Mouse (Mus musculus): ENCODE data around the gene Wasf2. TPM values are rescaled to one million over a fixed set of nuclear protein-coding genes. Genes with fewer than 3 reads are reported as not detected.

Gene Wasf2
- polyA plus RNA-seq, 1 experiment: 163 TPM

DNA sequence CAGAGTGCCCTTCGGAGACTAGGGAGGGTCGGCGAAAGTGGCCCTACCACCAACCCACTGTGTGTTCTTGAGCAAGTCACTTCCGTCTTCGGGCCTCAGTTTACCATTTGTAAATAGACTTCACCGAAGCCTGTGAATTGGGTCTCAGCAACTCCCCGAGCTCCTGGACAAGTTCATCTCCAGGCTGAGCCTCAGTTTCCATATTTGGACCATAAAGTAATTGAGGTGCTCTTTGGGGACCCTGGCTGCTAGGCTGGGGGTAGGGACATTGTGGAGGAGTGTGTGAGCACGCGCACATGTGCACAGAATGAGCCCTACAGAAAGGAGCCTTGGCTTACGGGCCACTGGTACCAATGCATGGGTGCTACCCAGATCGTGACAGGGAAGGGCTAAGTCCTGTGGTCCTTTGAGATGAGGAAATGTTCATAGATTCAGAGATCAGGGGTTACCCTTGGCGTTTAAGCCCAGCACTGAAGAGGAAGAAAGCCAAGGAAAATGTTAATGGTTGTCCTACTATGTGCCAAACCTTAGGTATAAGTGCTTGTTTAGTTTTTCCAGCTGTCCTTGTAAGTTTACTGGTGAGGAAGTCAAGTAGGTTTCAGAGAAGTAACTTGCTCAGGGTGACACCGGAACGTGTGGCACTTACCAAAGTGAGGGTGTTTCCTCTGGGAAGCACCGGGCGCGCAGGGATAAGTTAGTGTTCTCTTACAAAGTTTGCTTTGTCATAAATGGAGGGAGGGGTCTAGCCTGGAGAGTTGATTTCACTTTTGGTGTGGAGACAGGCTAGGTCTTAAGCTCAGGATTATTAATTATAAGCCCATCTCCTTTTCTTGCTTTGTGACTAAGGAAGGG lies 811 bp downstream of the Wasf2 start:
- TF ChIP-seq POLR2A (IDR thresholded peaks at IDR 0.05; ENCODE audit: control insufficient read depth, extremely low read depth, insufficient read depth, low read length, poor library complexity): no peak
- no peak for TF ChIP-seq CTCF (IDR thresholded peaks at IDR 0.05; ENCODE audit: borderline replicate concordance, control insufficient read depth, extremely low read depth, insufficient read depth, low read length, poor library complexity)
- DNase-seq: peak; percentile 56
- under 1% methylated on average over 17 of the region's 17 CpGs for WGBS

DNA sequence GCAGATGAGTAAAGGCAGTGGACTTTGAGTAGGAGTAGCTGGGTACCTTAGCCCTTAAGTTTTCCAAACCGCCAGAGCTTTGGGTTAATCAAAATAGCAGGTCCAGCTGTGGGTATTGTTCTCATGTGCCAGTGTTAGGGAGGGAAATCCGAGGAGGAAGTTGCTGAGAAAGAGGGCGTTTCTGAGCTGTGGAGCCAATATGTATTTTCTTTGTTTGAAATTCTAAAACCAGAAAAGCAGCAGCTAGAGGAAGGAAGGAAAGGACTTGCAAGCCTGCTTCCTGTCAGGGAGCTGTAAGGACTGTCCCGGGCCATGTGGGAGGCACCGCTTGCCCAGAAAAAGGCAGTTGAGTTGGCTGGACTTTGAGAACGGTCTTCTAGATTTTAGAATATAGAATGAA lies 1.7 kb downstream of the Wasf2 start:
- Histone ChIP-seq H3K27ac (ENCODE audit: control insufficient read depth, insufficient read depth, low read length) (peak overlapping the region; percentile 54), H3K4me1 (replicated peaks; ENCODE audit: control insufficient read depth, insufficient read depth, low read length) (peaks cover 6% of the 10 kb centered on the region), H3K36me3 (ENCODE audit: control insufficient read depth, insufficient read depth, low read length) (no peaks in the 10 kb centered on the region), H3K27me3 (ENCODE audit: control insufficient read depth, insufficient read depth, low read length) (no peaks in the 10 kb centered on the region), H3K4me3 (ENCODE audit: control insufficient read depth, insufficient read depth, low read length) (peak overlapping the region; percentile 32)
- no peak for TF ChIP-seq CTCF (IDR thresholded peaks at IDR 0.05; ENCODE audit: borderline replicate concordance, control insufficient read depth, extremely low read depth, insufficient read depth, low read length, poor library complexity)
- TF ChIP-seq POLR2A (IDR thresholded peaks at IDR 0.05; ENCODE audit: control insufficient read depth, extremely low read depth, insufficient read depth, low read length, poor library complexity): no peak
- peak; percentile 44 for DNase-seq
- 1% methylated on average over 6 of the region's 6 CpGs for WGBS

More for the DNA sequence above, 811 bp downstream of the Wasf2 start:
- peaks cover 6% of the 10 kb centered on the region for H3K4me1 ChIP-seq (replicated peaks; ENCODE audit: control insufficient read depth, insufficient read depth, low read length)
- no peaks in the 10 kb centered on the region for H3K27me3 ChIP-seq (ENCODE audit: control insufficient read depth, insufficient read depth, low read length)
- H3K27ac ChIP-seq (ENCODE audit: control insufficient read depth, insufficient read depth, low read length): peak overlapping the region; percentile 72
- no peaks in the 10 kb centered on the region for H3K36me3 ChIP-seq (ENCODE audit: control insufficient read depth, insufficient read depth, low read length)
- peak overlapping the region; percentile 81 for H3K4me3 ChIP-seq (ENCODE audit: control insufficient read depth, insufficient read depth, low read length)

DNA sequence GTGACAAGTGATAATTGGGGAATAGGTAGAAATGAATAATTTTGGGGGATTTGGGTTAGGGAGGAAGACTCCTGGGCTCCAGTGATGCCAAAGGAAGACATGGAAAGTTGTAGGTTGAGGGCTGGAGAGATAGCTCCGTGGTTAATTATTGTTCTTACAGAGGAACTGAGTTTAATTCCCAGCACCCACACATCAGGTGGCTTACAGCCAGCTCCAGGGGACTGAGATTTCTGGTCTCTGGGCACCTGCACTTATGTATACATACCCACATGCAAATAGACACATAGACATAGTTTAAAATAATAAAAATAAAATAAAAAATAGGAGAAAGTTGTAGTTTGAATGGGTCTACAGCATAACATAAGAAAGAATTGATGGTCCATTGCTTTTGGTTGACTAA lies 6.6 kb downstream of the Wasf2 start:
- peaks cover 5% of the 10 kb centered on the region; the same call in 1 of the 2 replicates for H3K4me1 ChIP-seq (replicated peaks; ENCODE audit: control insufficient read depth, insufficient read depth, low read length)
- peaks cover 4% of the 10 kb centered on the region; the same call in 1 of the 2 replicates for H3K36me3 ChIP-seq (ENCODE audit: control insufficient read depth, insufficient read depth, low read length)
- DNase-seq: no peak
- H3K27me3 ChIP-seq (ENCODE audit: control insufficient read depth, insufficient read depth, low read length): no peaks in the 10 kb centered on the region
- H3K27ac ChIP-seq (ENCODE audit: control insufficient read depth, insufficient read depth, low read length): no peak overlapping the region
- WGBS: 40% methylated on average over 1 of the region's 1 CpGs
- no peak overlapping the region for H3K4me3 ChIP-seq (ENCODE audit: control insufficient read depth, insufficient read depth, low read length)
- TF ChIP-seq CTCF (IDR thresholded peaks at IDR 0.05; ENCODE audit: borderline replicate concordance, control insufficient read depth, extremely low read depth, insufficient read depth, low read length, poor library complexity): no peak
- TF ChIP-seq POLR2A (IDR thresholded peaks at IDR 0.05; ENCODE audit: control insufficient read depth, extremely low read depth, insufficient read depth, low read length, poor library complexity): no peak

DNA sequence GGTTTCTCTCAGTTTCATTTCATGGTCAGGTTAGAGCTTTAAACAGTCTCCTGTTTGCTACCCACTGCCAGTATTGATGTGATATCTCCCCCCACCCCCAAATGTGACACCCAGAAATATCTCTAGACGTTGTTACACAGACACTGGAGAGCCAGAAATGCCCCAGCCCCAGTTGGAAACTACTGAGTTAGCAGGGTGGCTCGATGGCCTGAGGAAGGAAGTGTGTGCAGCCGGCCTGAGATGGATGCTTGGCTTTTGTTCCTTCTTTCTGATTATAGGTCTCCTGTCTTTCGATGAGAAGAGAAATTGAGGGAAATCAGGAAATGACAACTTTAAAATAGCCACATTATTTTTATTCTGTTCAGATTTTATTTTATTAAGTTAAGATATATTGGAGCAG lies 8.7 kb downstream of the Wasf2 start:
- Histone ChIP-seq H3K36me3 (ENCODE audit: control insufficient read depth, insufficient read depth, low read length) (peaks cover 4% of the 10 kb centered on the region; the same call in 1 of the 2 replicates), H3K4me1 (replicated peaks; ENCODE audit: control insufficient read depth, insufficient read depth, low read length) (peaks cover 7% of the 10 kb centered on the region), H3K27me3 (ENCODE audit: control insufficient read depth, insufficient read depth, low read length) (no peaks in the 10 kb centered on the region), H3K4me3 (ENCODE audit: control insufficient read depth, insufficient read depth, low read length) (no peak overlapping the region), H3K27ac (ENCODE audit: control insufficient read depth, insufficient read depth, low read length) (no peak overlapping the region)
- 41% methylated on average over 4 of the region's 4 CpGs for WGBS
- TF ChIP-seq POLR2A (IDR thresholded peaks at IDR 0.05; ENCODE audit: control insufficient read depth, extremely low read depth, insufficient read depth, low read length, poor library complexity) (no peak), CTCF (IDR thresholded peaks at IDR 0.05; ENCODE audit: borderline replicate concordance, control insufficient read depth, extremely low read depth, insufficient read depth, low read length, poor library complexity) (no peak)
- no peak for DNase-seq

DNA sequence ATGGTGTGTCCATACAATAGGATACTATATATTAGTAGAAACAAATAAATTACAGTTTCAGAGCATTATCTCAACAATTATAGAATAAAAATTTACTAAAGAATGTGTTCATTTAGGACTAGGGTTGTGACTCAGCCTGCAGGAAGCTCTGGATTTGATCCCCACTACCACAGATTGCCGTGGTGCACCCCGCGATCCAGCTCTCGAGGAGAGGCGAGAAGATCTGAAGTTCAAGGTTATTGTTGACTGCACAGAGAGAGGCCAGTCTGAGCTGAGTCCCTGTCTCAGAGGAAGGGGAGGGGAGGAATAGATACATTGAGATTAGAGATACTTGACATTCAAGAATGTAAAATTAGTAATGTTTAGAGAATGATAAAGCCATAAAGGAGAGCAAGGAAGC lies 24.7 kb downstream of the Wasf2 start:
- no peak overlapping the region for H3K4me3 ChIP-seq (ENCODE audit: control insufficient read depth, insufficient read depth, low read length)
- H3K36me3 ChIP-seq (ENCODE audit: control insufficient read depth, insufficient read depth, low read length): 0 out of 2 replicates have a peak, but pooled peaks cover 3% of the 10 kb centered on the region
- no peaks in the 10 kb centered on the region for H3K27me3 ChIP-seq (ENCODE audit: control insufficient read depth, insufficient read depth, low read length)
- TF ChIP-seq POLR2A (IDR thresholded peaks at IDR 0.05; ENCODE audit: control insufficient read depth, extremely low read depth, insufficient read depth, low read length, poor library complexity) (no peak), CTCF (IDR thresholded peaks at IDR 0.05; ENCODE audit: borderline replicate concordance, control insufficient read depth, extremely low read depth, insufficient read depth, low read length, poor library complexity) (no peak)
- no peak overlapping the region for H3K27ac ChIP-seq (ENCODE audit: control insufficient read depth, insufficient read depth, low read length)
- peaks cover 15% of the 10 kb centered on the region for H3K4me1 ChIP-seq (replicated peaks; ENCODE audit: control insufficient read depth, insufficient read depth, low read length)
- 87% methylated on average over 5 of the region's 5 CpGs for WGBS
- DNase-seq: no peak

DNA sequence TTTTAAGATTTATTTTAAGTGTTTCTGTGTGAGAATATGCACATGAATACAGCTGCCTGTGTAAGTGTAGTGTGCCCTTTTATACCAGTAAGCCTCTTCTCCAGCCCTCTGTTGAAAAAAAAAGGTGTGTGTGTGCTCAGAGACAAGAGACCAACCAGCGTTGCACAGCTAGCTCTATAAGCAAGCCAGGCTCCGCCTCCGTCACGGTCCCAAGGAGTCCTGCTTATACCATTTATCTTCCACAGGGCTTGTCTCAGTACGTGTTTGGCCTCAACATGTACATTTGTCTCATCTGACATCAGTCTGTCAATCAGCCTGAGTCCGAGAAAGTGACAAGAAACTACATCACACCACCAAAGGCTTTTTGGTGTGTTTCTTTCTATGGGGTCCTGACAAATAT lies 25.4 kb downstream of the Wasf2 start:
- WGBS: 95% methylated on average over 6 of the region's 6 CpGs
- Histone ChIP-seq H3K27ac (ENCODE audit: control insufficient read depth, insufficient read depth, low read length) (no peak overlapping the region), H3K36me3 (ENCODE audit: control insufficient read depth, insufficient read depth, low read length) (peaks cover 8% of the 10 kb centered on the region; the same call in 1 of the 2 replicates), H3K27me3 (ENCODE audit: control insufficient read depth, insufficient read depth, low read length) (no peaks in the 10 kb centered on the region), H3K4me3 (ENCODE audit: control insufficient read depth, insufficient read depth, low read length) (no peak overlapping the region), H3K4me1 (replicated peaks; ENCODE audit: control insufficient read depth, insufficient read depth, low read length) (peaks cover 18% of the 10 kb centered on the region)
- DNase-seq: no peak
- TF ChIP-seq CTCF (IDR thresholded peaks at IDR 0.05; ENCODE audit: borderline replicate concordance, control insufficient read depth, extremely low read depth, insufficient read depth, low read length, poor library complexity): no peak
- TF ChIP-seq POLR2A (IDR thresholded peaks at IDR 0.05; ENCODE audit: control insufficient read depth, extremely low read depth, insufficient read depth, low read length, poor library complexity): no peak

All from thymus, adult 2 months (tissue).